Mouse (Mus musculus) forebrain, postnatal 0 days (tissue): ENCODE measurements around the gene Dtx4. TPM values are rescaled to one million over a fixed set of nuclear protein-coding genes. Genes with fewer than 3 reads are reported as not detected.

Experiments
- ATAC-seq: fragments of 200-750 bp; cut with Nextera tagmentation; 2 replicates; pipeline ENCODE4 v1.8.0; 2017; ENCODE audit warnings: mild to moderate bottlenecking, moderate library complexity
- DNase-seq: peaks from one replicate; pipeline ENCODE4 v3.0.0-alpha.2; 2015
- H3K27ac ChIP-seq: fragments of 300-500 bp; sonication (generic); 2 replicates; pipeline ENCODE4 v1.5.1; 2014; ENCODE audit warnings: low read depth, mild to moderate bottlenecking, antibody characterized with exemption, low read length, moderate library complexity, mixed read lengths
- H3K27me3 ChIP-seq: fragments of 300-500 bp; sonication (generic); 2 replicates; pipeline ENCODE4 v1.6.1; 2014; ENCODE audit warnings: mild to moderate bottlenecking, low read length, mixed read lengths; ENCODE audit not compliant: insufficient read depth
- H3K36me3 ChIP-seq: fragments of 300-500 bp; sonication (generic); 2 replicates; pipeline ENCODE4 v1.6.1; 2014; ENCODE audit warnings: mild to moderate bottlenecking, moderate library complexity; ENCODE audit not compliant: insufficient read depth
- H3K4me1 ChIP-seq: fragments of 300-500 bp; sonication (generic); 2 replicates; pipeline ENCODE4 v1.6.1; 2014; ENCODE audit warnings: antibody characterized with exemption; ENCODE audit not compliant: insufficient read depth
- H3K4me2 ChIP-seq: fragments of 300-500 bp; sonication (generic); 2 replicates; pipeline ENCODE4 v1.6.1; 2014; ENCODE audit warnings: low read depth, mild to moderate bottlenecking, moderate library complexity
- H3K4me3 ChIP-seq: fragments of 300-500 bp; sonication (generic); 2 replicates; pipeline ENCODE4 v1.5.1; 2014; ENCODE audit warnings: low read depth, low read length, mixed read lengths
- H3K9ac ChIP-seq: fragments of 300-500 bp; sonication (generic); 2 replicates; pipeline ENCODE4 v1.6.1; 2014; ENCODE audit warnings: mild to moderate bottlenecking
- H3K9me3 ChIP-seq: fragments of 300-500 bp; sonication (generic); 2 replicates; pipeline ENCODE4 v1.6.1; 2016; ENCODE audit warnings: low read length
- CTCF ChIP-seq: sonication (generic); IDR thresholded peaks from 2 replicates; pipeline ENCODE4 v1.5.1; 2016; ENCODE audit warnings: antibody characterized with exemption, control low read depth, low read depth
- WGBS: fragments of 180-500 bp; shearing (Covaris S2); extraction: QIAGEN DNeasy Blood & Tissue Kit; methylation state at CpG from one replicate; pipeline ENCODE4 v1.1.7; 2014; 5-methylcytosine and 5-hydroxymethylcytosine counted together
- polyA plus RNA-seq: library from polyadenylated mRNA; unstranded; fragments of >200 nt; fragmentation: Nextera tagmentation; extraction: Ambion mirVana; gene quantifications from 2 replicates; pipeline ENCODE4 v1.2.1, GENCODE M21; 2015
- total RNA-seq: library from RNA; depleted of rRNA; stranded (reverse); fragments of >200 nt; gene quantifications from 2 replicates; pipeline ENCODE4 v1.2.3, GENCODE M21; 2014

The Dtx4 gene
- total and polyA plus RNA-seq, 2 experiments from 2014 or later, result 20.6 to 48.8 TPM

DNA sequence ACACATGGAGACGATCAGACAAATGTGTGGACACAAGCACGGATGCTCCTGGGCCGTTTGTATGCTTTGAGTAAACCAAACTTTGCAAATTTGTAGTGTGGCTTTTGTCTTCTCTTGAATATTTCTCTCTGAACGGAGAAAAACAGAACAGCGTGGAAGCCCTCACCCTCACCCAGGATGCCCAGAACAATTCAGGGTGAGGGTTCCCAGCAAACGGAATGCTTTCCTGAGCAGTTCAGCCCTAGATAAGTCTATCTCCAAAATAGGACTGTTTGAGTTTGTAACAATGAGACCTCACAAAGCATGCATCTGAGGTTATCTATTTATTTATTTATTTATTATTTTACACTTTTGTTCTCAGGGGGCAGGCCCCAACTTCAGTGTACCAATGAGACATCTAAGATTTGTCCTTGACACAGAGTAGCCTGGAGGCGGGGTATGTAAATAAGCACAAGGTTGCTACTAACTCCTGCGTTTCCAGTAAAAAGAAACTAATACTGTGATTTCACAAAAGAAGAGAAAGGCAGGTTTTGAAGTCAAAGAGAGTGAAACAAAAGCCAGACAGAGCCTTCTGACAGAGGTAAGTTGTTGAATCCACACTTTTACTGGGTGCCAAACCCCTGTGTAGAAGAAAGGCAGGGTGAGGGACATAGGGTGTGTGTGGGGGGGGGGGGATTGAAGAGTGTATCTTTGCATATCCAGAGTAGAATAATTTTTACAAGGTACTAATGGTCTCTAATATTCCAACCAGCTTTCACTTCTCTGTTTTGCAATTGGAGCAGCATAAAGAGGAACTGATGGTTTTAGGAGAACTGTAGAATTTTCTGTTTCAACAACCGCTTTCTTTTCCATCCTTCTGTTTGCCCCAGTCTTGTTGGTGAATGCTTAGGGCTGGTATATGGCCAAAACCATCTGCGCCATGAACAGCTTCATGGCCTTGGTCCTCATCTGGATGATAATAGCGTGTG, 40.7 kb downstream of the Dtx4 start, which contains the start of gene Mpeg1:
TSS of gene Mpeg1 (plus strand) at position 498 of the 968 bp plus-strand sequence.
- Histone ChIP-seq H3K36me3 (peaks cover 3% of the 10 kb centered on the region; the same call in 1 of the 2 replicates), H3K27me3 (no peaks in the 10 kb centered on the region), H3K4me3 (no peak within 1 kb of the TSS), H3K4me1 (no peaks in the 10 kb centered on the region), H3K9ac (no peak within 1 kb of the TSS), H3K4me2 (no peak within 1 kb of the TSS), H3K9me3 (no peaks in the 10 kb centered on the region), H3K27ac (no peak within 1 kb of the TSS)
- TF ChIP-seq CTCF, result no peak
- ATAC-seq (no peak), DNase-seq (no peak)
- 81% methylated on average over 11 of the region's 11 CpGs for whole genome bisulfite sequencing

- Histone ChIP-seq H3K9me3 (no peaks in the 10 kb centered on the region), H3K4me2 (no peak overlapping the region), H3K4me3 (no peak overlapping the region), H3K4me1 (no peaks in the 10 kb centered on the region), H3K27ac (no peak overlapping the region), H3K27me3 (no peaks in the 10 kb centered on the region), H3K36me3 (no peaks in the 10 kb centered on the region; the same call in 1 of the 2 replicates), H3K9ac (no peak overlapping the region)
- ATAC-seq, result no peak
- 80% methylated on average over 4 of the region's 4 CpGs for WGBS
- no peak for TF ChIP-seq CTCF
- no peak for DNase-seq
These were observed 41.7 kb downstream of the Dtx4 start for GRCm38 (mm10) chr19:12459516-12459915.

DNA sequence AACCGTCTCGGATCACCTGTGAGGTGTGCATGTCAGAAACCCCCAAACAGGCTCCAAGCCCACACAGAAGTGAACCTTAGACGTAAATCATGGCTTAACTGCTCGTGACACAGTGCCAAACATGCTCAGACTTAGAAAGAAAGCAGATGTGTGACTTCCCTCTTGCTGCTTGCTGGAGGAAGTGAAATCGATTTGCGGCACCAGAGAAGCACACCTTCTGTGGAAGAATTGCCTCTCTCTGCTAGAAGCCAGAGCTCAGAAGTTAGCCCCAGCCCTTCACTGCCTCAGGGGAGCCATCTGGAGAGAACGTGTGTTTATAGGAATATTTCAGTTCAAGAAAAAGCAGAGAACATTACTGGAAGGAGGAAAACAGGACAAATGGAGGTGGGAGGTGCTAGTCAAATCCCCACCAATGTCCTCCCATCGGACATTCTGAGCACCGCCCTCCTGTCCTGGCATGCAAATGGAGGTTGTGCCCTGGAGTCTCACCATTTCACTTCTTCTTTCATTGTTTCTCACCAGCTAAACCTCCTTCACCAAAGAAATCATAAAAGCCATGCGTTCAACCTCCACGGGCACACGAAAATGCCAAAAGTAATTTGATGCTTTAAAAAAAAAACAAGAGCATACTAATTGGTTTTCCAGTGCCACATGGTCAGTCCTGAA, 43.7 kb downstream of the Dtx4 start:
- 76% methylated on average over 12 of the region's 12 CpGs for WGBS
- Histone ChIP-seq H3K9ac (no peak overlapping the region), H3K4me1 (no peaks in the 10 kb centered on the region), H3K27me3 (no peaks in the 10 kb centered on the region), H3K4me3 (no peak overlapping the region), H3K9me3 (no peaks in the 10 kb centered on the region), H3K27ac (no peak overlapping the region), H3K4me2 (no peak overlapping the region), H3K36me3 (no peaks in the 10 kb centered on the region)
- DNase-seq, result peak; percentile 22
- TF ChIP-seq CTCF, result no peak
- ATAC-seq, result no peak

DNA sequence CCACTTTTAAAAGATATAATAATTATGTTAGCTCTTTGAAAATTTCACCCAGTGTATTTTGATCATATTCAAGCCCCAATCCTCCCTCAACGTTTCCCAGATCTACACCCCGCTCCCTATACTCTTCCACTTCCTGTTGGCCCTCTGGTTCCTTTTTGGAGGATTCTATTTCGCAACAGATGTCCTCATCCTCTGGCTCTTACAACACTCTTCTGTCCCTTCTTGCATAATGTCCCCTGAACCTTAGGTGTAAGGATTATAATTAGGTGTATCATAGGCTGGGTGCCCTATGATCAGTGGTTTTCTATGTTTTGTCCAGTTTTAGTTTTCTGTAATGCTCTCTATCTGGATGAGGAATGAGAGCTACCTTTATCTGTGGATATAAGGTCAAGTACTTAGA, 56.2 kb downstream of the Dtx4 start:
- WGBS, result 89% methylated on average over 3 of the region's 3 CpGs

GRCm38 (mm10) chr19:12442560-12442959, 58.7 kb downstream of the Dtx4 start:
- Histone ChIP-seq H3K4me1 (no peaks in the 10 kb centered on the region), H3K4me3 (no peak overlapping the region), H3K36me3 (no peaks in the 10 kb centered on the region), H3K4me2 (no peak overlapping the region), H3K27ac (no peak overlapping the region), H3K27me3 (no peaks in the 10 kb centered on the region), H3K9ac (no peak overlapping the region), H3K9me3 (no peaks in the 10 kb centered on the region)
- no peak for TF ChIP-seq CTCF
- ATAC-seq, result no peak
- DNase-seq, result no peak
- 83% methylated on average over 4 of the region's 4 CpGs for WGBS

More for the DNA sequence above, 56.2 kb downstream of the Dtx4 start:
- H3K4me2 ChIP-seq, result no peak overlapping the region
- TF ChIP-seq CTCF, result no peak
- no peak overlapping the region for H3K27ac ChIP-seq
- H3K4me1 ChIP-seq, result no peaks in the 10 kb centered on the region
- no peaks in the 10 kb centered on the region for H3K27me3 ChIP-seq
- no peak for DNase-seq
- no peak overlapping the region for H3K9ac ChIP-seq
- no peak for ATAC-seq
- H3K9me3 ChIP-seq, result no peaks in the 10 kb centered on the region
- no peaks in the 10 kb centered on the region for H3K36me3 ChIP-seq
- no peak overlapping the region for H3K4me3 ChIP-seq

GRCm38 (mm10) chr19:12440103-12440725, 61.0 kb downstream of the Dtx4 start:
- Histone ChIP-seq H3K27me3 (no peaks in the 10 kb centered on the region), H3K27ac (no peak overlapping the region), H3K4me2 (no peak overlapping the region), H3K9ac (no peak overlapping the region), H3K4me3 (no peak overlapping the region), H3K9me3 (no peaks in the 10 kb centered on the region), H3K36me3 (no peaks in the 10 kb centered on the region), H3K4me1 (no peaks in the 10 kb centered on the region)
- no peak for TF ChIP-seq CTCF
- no peak for DNase-seq
- WGBS, result 65% methylated on average over 5 of the region's 5 CpGs
- ATAC-seq, result no peak
